Mouse (Mus musculus) megakaryocyte-erythroid progenitor cell, adult 5-6 weeks (primary cell): ENCODE results near the gene Wdr62. TPM values are rescaled to one million over a fixed set of nuclear protein-coding genes. Genes with fewer than 3 reads are reported as not detected.
A peak's percentile ranks its signal among the peaks of the same experiment; 100 is the strongest.

ENCODE experiments used
- ATAC-seq: replicated peaks from 2 replicates; pipeline ENCODE4 v1.8.0; 2016; ENCODE audit warnings: mild to moderate bottlenecking, inconsistent platforms; ENCODE audit not compliant: severe bottlenecking, poor library complexity, low FRiP score, low TSS enrichment
- total RNA-seq, 2 experiments: library from RNA; stranded (forward) in 1 of 2; stranded (reverse) in 1 of 2; fragments of 200-1000, 215-1000 nt in 1 of 2; fragments of >200 nt in 1 of 2; fragmentation: Nextera tagmentation in 1 of 2; gene quantifications; 2 replicates each; pipeline ENCODE4 v1.2.3; 2014 to 2017

Gene Wdr62
- total RNA-seq, 2 experiments from 2014 or later, result 5.5 to 31.0 TPM

DNA sequence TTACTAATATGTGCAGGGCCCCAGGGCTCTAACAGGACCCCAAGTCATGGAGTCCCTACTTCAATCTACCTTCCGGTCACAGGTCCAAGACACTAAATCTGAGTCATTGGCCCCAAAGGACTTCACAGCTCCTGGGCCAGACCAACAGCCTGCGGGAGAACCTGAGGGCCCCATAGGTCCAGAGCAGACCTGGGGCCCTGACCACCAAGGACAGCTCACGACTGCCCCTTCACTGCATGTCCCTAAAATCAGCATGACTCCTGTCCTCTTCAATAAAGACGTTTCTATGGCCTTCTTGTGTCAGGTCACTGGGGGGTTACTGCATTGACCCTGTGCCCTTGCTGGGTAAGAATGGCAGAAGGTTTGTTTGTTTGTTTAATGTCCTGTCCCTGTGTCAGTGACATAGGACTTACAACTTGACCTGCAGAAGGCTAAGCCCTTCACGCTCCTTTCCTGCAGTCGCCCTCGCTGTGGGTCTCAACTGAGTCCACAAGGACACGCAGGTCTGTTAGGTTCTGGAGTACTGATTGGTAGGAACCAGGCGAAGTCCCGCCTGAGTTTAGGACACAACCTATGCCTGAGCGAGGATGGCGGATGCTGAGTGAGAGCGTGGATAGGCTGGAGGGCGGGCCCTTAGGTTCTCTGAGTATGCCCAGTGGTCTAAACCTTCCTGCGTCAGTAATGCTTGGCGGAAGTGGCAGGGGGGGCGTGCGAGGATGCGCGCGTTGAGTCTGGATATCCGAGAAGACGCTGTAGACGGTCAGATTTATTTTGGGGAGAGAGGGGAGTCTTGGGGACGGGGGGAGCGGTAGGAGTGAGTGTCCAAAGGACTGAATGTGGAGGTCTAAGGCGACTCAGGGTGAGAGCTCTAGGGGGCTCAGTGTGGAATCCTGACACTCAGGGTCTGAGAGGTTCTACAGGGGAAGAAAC is 28.1 kb upstream of the Wdr62 start, which contains the start of gene Alkbh6:
Gene Alkbh6, plus strand, starts transcription at position 642 of the 930 bp plus-strand sequence.
- peak; percentile 99 for ATAC-seq

DNA sequence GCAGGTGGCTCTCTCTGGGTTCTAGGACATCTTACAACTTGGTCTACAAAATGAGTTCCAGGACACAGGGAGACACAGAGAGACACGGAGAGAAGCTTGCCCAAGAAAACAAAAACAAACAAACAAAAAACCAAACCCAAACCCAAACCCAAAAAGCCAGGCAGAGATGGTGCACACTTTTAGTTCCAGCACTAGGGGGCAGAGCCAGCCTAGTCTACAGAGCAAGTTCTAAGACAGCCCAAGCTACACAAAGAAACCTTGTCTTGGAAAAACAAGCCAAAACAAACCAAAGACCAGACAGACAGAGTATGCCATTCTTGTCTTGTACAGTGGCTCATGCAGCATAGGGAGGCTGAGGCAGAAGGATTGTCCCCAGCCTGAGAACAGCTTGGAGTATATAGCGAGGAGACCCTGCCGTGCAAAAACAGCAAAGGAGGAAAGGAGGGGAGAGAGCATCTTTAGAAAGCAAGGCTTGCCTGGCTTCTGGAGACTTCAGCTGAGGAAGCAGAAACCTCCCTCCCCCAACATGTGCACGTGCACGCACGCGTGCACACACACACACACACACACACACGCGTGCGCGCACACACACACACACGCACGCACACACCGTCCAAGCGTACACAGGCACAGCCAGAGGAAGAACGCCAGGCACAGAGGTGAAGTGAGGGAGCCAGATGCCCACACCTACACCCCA is 26.0 kb upstream of the Wdr62 start:
- ATAC-seq, result no peak

DNA sequence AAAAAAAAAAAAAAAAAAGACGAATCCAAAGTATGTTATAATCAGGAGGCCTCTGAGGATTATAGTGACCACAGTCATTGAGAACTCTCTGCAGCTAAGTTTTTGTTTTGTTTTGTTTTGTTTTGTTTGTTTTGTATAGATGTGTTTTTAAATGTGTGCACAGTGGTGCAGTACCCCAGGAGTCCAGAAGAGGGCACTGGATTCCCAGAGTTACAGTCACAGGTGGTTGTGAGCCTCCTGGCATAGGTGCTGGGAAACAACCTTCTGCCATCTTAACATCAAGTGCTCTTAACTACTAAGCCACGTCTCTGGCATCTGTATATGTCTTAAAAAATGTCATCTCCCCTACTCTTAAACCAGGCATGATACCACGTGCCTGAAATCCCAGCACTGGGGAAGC is 20.7 kb upstream of the Wdr62 start:
- peak; percentile 60; the same call in 1 of the 2 replicates for ATAC-seq

DNA sequence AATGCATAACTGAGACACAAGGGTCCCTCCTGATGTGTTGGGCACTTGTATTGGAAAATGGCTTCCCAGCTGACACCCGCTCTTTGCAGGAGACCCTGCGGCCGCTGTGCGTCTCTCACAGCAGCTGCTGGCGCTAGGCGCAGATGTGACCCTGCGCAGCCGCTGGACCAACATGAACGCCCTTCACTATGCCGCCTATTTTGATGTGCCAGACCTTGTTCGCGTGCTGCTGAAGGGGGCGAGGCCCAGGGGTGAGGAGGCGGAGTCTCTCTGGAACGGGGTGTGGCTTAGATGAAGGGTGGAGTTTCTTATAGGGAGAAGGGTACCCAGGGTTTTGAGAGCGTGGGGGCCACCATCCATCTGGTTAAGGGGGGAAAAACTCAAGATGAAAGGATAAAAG is 17.0 kb upstream of the Wdr62 start:
- ATAC-seq, result no peak

DNA sequence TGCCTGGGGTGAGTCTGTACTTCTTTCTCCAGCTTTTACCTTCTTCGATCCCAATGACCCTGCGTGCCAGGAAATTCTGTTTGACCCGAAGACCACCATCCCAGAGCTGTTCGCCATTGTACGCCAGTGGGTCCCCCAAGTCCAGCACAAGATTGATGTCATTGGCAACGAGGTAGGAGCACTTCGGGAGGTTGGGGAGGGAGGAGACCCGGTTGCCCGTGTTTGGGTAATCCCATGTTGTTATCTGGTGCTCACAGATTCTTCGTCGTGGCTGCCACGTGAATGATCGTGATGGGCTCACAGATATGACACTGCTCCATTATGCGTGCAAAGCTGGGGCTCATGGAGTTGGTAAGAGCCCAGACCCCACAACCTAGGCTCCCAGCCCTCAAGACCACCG is 16.6 kb upstream of the Wdr62 start:
- no peak for ATAC-seq

DNA sequence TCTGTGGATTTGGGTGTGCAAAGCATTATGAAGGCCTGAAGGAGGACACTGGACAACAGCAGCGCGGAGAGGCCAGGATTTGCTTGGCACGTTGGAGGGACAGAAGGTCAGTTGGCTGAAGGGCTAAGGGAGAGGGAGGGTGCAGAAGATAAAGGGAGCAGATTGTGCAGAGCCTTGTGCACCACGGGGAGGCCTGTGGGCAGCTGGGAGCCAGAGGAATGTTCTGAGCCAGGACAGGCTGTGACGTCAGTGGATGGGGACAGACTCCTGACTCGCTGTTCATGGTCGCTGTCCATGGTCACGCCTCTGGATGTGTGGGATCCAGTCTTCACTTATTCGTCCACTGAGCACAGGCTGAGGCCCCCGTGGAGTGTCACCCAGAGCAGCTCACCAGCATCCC is 14.9 kb upstream of the Wdr62 start:
- ATAC-seq, result no peak

DNA sequence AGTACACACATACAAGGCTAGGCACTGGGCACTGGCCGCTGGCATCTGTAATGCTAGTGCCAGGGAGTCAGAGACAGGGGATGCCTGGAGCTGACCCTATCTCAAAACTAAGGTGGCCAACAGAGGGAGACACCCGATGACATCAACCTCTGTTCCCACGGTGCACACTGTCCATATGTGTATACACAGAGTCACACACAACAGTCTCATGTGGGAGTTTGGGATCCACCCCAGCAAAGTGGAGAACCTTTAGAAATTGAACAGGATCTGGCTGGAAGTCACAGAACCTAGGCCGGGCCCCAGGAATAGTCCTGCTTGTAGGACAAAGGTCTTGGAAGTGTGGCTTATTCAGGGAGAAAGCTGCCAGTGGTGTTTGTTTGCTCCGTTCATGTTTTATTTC is 14.1 kb upstream of the Wdr62 start:
- no peak for ATAC-seq

DNA sequence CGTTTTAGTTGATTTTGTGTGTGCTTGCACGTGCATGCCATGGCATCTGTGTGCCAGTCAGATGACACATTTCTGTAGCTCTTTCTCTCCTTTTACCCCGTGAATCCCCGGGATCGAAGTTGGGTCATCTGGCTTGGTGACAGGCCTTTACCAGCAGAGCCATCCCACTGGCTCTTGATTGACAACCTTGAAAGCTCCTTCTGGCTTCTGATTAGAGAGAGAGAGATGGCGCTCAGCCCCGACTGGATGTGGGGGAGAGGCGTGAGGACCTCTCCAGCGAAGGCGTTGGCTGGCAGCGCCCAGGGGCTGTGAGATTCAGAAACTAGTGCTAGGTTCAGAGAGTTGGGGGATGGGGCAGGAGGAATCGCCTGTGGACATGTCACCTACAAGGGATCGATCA is 13.6 kb upstream of the Wdr62 start:
- ATAC-seq, result no peak

DNA sequence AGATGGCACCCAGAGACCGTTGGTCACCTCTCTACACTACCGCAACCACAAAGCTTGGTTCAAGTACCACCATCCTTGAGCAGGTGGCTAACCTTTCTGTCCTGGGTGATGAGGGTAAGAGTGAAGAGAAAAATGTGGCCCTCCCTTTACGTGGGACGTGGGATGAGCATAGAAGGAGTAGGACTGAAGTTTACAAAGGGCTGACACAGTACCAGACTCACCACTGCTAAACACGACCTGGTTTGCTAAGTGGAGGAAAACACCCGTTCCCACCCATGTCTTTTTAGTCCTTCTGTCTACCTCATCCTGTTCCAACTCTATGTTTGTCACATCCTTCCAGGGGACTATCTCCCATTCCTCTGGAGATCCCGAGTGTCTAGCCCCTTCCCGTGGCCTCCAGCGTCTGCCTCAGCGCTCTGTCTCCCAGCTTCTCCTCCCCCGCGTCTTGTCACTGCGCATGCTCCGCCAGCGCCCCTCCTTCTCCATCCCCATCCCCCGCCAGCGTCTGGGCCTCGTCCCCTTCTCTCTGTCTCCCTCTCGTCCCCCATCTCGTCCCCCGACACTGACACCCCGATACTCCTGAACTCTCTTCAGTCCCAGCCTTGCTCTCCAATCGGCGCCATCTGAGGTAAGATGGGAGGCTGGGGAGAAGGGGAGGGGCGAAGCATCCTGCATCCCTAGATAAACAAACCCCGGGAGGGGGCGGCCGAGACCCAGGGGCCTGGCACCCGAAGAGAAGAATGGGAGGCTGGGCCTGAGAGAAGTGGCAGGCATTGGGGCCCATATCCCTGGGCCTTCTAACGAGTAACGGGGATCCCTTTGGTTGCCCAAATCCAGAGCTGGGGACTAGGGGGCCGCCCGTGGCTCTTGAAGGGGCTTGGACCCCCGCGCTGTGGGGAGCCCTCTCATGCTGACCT is 11.3 kb upstream of the Wdr62 start, which contains the start of gene Clip3:
Gene Clip3, plus strand, starts transcription at position 514 of the 917 bp plus-strand sequence.
- ATAC-seq, result no peak; the same call in 1 of the 2 replicates

DNA sequence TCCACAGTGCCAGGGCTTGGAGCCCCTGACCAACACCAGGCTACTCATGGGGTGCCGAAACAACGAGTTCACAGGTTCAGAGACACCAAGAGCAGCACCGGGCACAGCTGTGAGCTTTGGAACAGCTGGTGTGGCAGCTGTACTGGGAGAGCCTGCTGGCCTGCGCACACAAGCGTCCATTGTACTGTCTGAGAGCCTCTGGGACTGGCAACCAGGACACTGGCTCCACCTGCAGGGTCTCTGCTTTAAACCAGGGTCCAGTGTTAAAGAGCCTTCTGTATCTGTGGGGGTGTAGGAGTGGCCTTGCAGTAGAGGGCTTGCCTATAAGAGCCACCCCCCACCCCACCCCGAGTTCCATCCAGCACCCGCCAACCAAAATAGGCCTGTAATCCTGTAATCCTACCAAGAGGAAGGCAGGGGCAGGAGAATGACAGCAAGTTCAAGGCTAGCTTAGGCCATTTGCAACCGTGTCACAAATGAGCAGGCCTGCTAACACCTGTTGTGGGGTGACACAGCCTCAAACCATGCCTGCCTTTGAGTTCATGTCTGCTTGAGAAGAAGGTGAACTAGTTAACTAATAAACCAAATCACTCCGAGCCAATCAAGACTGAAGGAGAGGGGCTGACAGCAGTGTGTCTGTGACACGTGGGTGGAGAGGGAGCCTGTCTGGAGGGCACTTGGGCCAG is 9.6 kb upstream of the Wdr62 start:
- ATAC-seq, result no peak

DNA sequence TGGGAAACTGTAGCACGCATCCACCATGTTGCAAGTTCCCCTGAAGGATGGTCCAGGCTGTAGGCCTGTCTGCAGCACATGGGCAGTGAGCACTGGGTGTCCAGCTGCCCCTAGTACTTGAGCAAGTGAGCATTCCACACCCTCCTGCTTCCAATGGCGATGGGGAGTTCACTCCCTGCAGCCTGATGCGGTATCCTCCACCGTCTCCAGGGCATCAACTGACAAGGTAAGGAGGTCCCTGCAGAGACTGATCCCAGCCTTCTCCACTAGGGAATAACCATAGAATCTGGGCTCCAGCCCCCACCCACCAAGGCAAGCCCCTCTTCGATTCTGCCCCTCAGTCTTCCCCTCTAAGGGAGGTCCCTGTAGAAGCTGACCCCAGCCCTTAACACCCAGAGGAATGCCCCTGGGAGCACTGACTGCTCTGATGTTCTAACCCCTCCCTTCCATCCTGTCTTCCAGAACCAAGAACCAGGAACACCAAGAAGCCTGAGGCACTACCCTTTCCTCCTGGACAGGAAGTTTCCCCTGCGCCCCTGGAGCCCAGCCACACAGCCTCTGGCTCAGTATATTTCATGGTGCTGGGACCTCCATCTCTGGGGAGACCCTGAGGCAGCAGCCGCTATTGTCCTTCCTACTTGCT is 9.0 kb upstream of the Wdr62 start:
- ATAC-seq, result no peak

DNA sequence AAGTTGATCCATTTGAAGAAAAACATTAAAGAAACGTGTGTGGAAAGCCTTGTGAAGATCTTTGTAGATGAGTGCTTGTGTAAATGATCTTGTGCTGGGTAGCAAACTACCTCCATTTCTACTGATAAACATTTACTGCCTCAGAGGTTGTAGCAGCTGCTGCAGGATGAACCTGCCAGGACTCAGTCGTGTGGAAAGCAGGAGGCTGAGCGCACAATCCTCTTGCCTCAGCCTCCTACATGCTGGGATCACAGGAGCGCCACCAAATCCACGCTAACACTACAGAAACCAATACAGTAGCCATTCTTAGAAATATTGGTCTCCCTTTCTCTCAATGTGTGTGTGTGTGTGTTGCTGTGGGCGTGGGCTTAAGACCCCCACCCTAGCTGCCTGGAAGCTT is 7.8 kb upstream of the Wdr62 start:
- no peak for ATAC-seq

DNA sequence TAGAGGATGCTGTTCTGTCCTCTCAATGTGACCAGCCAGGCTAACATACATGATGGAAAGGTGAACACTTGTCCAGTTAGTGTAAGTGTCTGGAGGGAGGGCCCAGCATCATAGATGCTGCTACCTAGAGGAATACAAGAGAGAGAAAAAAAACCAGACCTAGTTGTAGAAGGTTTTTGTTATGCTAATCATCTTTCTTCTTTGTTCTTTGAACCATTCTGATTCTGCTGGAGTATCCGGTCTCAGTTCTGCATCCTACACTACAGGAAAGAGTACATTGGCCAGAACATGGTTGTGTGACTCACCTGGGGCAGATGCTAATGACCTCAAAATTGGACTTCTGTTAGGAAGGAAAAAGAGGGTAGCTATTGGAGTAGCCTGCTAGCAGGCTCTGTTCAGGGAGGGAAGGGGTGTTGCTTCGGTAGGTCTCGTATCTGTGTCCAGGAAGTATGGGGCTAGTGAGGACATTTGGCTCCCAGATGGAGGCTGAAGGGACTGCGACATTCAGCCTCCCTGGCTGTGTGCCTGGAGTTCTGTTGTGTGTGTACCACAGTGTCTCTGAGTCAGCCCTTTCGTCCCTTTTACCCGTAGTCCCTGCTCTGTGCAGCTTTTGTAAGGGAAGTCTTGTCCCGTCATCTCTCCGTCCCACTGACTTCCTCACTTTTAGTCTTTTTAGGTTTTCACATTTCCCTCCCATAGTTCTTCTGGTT is 6.6 kb upstream of the Wdr62 start:
- ATAC-seq, result no peak

DNA sequence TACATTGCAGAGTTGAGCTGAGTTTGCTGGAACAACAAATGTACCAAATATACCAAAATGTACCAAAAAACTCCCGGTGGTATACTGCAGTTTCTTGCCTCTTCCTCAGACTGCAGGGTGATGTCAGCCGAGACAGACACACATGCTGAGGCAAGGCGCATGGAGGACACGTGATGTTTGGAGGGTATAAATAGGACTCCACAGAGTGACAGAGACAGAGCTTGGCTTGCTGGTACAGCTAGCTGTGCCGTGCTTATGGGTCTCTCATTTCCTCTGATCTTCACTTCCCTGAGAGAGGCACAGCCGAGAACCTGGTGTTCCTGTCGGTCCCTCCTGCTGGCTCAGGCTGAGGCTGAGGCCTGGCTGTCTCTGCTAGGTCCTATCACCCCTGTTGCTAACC is 2.5 kb upstream of the Wdr62 start:
- ATAC-seq, result no peak

DNA sequence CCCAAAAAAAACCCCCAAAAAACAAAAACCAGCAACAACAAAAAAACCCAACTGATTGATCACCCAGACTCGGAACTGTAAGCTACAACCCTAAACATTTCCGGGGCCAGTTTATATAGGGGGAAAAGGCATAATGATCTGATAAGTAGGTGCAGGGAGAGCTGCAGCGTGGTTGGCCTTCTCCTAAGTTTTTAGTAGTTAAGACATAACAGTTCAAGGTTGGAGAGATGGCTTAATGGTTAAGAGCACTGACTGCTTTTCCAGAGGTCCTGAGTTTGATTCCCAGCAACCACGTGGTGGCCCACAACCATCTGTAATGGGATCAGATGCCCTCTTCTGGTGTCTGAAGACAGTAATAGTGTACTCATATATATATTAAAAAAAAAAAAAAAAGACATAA is 1.3 kb upstream of the Wdr62 start:
- no peak for ATAC-seq

DNA sequence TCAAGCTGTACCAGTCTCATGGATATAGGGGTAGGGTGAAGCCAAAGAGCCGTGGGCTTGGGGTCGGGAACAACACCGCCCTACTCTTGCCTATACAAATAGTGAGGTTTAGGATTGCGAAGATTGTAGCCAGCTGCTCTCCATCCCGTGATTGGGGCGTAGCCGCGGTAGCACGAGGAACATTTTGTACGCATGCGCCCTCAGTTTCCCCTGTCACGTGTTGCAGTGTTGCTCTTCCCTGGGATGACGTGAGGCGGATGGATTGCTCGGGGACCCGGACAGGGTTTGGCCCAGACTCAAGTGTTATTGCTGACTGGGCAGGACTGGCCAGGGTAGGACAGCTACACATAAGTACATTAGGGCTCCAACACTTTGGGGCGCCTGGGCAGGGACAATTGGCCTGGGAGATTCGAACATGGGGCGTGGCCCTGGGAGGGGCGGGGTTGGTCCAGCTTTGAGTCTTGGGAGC is 485 bp upstream of the Wdr62 start:
- peak; percentile 53 for ATAC-seq

DNA sequence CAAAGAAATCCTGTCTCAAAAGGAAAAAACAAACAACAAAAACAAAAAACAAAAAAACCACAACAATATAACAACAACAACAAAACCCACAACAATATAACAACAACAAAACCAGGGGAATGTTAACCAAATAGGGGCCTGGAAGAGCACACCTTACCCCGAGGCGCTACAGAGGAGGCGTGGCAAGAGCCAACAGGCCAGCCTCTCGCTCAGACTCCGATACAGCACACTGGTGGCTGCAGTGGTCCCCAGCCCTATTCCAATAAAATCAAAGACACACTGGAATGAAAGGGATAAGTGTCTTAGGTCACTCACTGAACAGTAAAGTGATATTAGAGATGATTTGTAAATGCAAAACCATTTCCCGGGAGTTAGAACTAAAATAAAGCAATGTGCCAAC is 683 bp downstream of the Wdr62 start:
- ATAC-seq, result peak; percentile 56

DNA sequence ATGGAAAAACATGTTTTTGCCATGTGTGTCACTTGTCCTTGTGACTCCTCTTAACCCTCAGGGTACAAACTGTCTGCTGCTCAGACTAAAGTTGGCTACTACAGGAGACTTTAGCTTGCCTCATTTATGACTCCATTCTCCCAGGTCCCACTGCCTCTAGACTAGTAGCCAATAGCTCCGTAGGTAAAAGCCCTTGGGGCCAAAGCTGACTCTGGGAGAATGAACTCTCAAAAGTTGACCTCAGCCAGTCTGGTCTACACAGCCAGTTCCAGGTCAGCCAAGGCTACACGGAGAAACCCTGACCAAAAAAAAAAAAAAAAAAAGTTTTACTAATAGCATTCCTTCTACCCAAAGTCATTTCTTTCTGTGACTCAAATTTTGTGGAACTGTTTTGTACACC is 1.3 kb downstream of the Wdr62 start:
- no peak for ATAC-seq
